Mouse (Mus musculus) T-helper 1 cell (primary cell): ENCODE data around the gene Khsrp.

Experiments used
- in situ Hi-C: fragments of 300-600 bp; cut with MboI, MseI; formaldehyde crosslinking; loops from one replicate; pipeline ENCODE4 v1.15.1; 2025; ENCODE audit warnings: high pct_unique_total_duplicates

Gene Khsrp

GRCm38 (mm10) chr17:56989467-56990114 is 41.7 kb downstream of the Khsrp start:
- in situ Hi-C loops, result loop anchor here (10.0 kb wide), 1 partner anchor 685 kb away; the partner anchor contains the start of genes Arrdc5 and Uhrf1

DNA sequence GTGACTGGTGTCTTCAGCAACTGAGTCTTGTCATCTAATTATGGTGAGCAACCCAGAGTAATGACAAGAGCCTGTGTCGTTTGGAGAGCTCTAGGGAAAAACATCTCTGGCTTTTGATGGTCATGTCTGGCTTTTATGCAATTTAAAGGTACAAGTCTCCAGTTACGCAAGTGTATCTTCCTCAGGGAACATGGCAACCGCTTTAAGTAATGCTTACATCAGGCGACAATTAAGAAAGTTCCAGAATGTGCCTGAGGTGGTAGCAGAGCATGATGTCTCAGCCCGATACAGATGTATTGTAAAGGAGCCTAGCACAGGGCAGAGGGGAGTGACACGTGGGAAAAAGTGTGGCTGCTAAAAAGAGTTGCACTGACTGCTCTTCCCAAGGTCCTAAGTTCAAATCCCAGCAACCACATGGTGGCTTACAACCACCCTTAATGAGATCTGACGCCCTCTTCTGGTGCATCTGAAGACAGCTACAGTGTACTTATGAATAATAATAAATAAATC is 42.3 kb downstream of the Khsrp start:
- in situ Hi-C loops, result no loop called here

- in situ Hi-C loops, result no loop called here
These were observed 42.9 kb downstream of the Khsrp start for GRCm38 (mm10) chr17:56988441-56988840.

GRCm38 (mm10) chr17:56986105-56986805 is 45.1 kb downstream of the Khsrp start:
- in situ Hi-C loops, result no loop called here

DNA sequence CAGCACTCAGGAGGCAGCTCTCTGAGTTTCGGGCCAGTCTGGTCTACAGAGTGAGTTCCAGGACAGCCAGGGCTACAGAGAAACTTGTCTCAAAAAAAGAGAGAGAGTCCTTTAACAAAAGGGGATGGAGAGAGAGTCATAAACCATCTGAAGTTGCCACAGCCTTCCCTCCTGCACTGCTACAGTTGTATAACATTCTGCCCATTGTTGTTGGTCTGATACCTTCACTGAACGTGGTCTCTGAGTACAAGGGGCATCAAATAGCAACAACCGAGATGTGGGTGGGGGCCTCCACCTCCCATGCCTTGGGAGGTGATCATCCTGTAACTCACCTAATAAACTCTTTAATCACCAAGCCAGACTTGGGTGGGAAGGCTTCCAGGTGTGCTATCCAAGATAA is 45.7 kb downstream of the Khsrp start:
- in situ Hi-C loops, result no loop called here

- in situ Hi-C loops, result no loop called here
These were observed 46.4 kb downstream of the Khsrp start for GRCm38 (mm10) chr17:56984886-56985285.

DNA sequence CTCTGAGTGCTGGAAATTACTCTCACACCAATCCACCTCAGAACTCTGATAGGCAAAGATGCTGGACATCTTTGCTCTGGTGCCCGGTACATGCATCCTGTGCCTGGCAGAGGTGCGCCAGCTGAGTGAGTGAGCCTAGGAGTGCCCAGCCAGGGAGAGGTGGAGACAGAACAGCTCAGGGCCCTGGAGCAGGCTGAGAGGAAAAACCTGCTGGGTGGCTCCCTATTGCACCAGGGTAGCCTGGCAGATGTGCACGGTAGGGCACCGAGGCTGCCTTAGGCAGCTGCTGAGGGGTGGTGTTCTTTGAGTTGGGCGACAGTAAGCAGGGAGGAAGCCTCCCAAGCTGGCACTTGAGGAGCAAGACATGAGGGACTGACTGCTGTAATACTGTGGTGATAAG is 49.3 kb downstream of the Khsrp start, which contains the start of gene Acer1:
Gene Acer1, minus strand, starts transcription at position 114 of the 400 bp plus-strand sequence.
- in situ Hi-C loops, result no loop called here

DNA sequence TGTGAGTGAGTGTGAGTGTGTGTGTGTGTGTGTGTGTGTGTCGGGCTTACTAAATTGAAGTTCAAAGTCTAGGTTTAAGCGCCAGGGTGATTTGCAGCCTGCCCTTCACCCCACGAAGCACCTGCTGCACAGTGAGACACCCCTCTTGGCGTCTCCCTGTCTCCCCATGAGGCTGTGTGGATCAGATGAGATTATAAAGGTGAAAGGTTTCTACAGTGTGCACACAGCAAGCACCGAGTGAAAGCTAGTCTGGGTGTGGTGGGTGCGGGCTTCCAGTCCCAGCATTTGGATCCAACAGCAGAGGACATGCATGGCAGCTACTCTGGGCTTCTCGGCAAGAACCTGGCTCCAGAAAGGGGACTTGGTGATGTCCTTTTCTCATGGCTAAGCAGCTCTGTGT is 50.3 kb downstream of the Khsrp start:
- in situ Hi-C loops, result no loop called here

DNA sequence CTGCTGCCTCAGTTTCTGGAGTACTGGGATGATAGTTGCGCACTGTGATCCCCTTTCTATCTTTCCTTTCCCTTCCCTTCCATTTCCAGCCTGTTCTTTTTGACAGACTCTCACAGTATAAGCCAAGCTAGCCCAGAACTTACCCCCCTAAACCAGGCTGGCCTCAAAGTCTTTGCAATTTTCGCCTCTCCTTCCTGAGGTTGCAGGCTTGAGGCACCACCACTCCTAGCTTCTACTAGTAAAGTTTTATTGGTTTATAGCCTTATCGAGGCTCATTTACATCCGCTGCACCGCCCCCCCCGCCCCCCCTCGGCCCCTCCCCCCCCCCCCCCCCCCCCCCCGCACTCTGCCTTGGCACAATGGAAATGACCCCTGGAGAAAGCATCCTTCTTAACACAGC is 51.8 kb downstream of the Khsrp start:
- in situ Hi-C loops, result loop anchor here (5.0 kb wide), 1 partner anchor 42 kb away; the partner anchor contains the start of gene Mllt1

DNA sequence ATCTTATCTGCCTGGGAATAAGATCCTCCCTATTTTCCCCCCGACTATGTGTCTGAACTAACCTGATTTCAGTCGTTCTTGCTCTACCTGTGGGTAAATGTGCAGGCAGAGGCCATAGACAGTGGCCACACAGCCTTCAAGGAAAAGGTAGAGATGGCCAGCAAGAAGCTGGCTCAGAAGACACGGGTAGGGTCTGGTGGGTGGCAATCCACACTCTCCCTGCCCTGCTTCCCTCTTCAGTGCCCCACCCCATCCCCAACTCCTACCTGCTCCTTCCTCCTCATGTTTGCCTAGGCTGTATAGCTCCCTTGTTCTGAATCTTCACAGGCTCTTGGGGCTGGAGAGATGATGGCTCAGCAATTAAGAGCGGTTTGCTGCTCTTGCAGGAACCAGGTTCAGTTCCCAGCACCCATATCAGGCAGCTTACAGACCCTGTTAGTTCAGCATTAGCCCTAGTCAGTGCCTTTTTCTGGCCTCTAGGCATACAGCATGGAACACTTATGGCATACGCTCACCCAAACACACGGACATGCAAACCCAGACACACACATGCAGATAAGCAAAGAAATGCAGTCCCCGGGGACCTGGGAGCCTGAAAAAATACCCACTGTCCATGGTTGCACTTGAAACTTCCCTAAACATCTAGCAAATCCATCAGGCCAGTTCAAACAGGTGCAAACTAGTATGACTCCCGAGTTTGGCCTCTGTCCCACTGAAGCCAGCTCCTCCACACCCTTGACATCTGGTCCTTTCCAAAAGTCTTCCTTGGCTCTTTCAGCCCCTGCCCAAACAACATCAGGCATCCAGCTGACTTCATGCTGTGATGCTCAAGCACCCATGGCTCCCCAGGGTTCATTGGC is 54.6 kb downstream of the Khsrp start:
- in situ Hi-C loops, result loop anchor here (5.0 kb wide), 1 partner anchor 39 kb away; the partner anchor contains the start of gene Mllt1

DNA sequence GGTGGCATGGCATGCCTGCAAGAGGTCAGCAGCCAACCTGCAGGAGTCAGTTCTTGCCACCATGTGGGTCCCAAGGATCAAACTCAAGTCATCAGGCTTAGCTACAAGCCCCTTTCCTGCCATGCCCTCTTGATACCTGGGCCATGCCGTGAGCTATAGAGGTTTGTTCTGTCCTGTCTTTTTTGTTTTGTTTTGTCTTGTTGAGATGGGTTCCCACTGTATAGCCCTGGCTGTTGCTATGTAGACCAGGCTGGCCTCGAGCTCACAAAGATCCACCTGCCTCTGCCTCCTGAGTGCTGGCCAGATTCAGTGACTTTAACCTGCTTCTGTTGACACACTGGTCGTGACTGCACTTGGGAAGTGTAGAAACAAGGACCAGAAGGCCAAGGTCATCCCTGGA is 55.9 kb downstream of the Khsrp start:
- in situ Hi-C loops, result loop anchor here (5.0 kb wide), 1 partner anchor 38 kb away; the partner anchor contains the start of gene Mllt1

DNA sequence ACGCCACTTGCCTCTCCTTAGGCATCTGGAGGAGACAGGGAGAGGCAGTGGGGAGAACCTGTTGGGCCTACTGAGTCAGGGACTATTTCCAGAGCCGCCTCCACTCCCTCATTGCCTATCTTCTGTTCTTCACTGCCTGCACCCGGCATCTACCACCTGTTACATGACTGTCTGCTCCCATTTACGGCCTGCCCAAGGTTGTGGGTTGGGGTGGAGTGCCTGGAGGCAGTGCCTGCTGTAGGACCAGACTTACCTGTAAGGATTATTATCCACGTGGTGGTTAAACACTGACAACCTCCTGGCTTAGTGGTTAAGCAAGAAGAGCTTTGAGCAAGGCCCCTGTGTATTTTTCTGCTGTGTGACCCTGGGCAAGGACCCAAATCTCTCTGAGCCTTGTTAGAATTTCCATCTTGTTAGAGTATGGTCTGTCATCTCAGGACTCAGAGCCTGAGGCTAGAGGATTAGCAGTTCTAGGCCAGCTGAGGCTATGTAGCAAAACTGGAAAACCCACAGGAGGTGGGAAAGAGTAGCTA is 56.5 kb downstream of the Khsrp start:
- in situ Hi-C loops, result loop anchor here (5.0 kb wide), 1 partner anchor 37 kb away; the partner anchor contains the start of gene Mllt1

DNA sequence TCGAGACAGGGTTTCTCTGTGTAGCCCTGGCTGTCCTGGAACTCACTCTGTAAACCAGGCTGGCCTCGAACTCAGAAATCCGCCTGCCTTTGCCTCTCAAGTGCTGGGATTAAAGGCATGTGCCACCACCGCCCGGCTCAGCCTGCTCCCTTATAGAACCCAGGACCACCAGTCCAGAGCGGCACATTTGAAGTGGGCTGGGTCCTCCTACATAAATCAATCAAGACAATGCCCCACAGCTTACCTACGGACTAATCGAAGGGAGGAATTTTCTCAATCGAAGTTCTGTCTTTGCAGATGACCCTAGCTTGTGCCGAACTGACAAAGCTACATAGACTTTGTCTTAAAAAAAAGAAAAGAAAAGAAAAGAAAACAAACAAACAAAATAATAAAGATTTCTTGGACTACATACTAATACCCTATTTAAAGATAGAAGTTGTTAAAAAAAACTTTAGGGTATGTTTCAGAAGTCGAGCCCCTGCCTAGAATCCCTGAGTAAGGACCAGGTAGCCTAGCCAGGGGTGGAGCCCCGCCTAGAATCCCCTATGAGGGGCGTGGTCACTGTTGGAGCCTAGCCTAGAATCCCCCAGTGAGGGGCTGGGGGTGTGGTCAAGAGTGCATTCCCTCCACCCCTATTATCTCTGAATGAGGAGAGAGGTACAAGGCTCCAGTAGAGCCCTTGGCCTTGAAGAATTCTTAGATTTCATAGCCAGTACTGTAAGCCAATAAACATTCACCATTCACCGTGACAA is 57.2 kb downstream of the Khsrp start:
- in situ Hi-C loops, result no loop called here
